ENCODE assay signal across 8 mouse cellular contexts in the genomic region with DNA sequence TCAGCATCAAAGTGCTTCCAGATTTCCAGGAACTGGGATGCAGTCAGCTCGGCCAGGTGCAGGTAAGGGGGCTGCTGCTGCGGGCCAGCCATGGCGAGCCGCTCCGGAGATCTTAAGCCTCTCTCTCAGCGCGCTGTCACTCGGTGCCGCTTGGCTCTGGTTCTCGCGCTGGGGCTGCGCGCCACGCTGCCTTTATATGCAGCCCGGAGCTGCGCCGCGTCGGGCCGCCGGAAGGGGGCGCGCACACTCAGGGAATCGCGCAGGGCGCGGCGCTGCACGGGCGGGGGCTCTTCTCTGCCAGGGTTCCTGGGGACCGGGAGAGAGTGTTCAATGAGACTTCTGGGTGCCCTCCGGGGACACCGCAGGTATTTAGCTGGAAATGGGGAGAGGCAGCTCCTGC. TPM values are rescaled to one million over a fixed set of nuclear protein-coding genes. Genes with fewer than 3 reads are reported as not detected.
A peak's percentile ranks its signal among the peaks of the same experiment; 100 is the strongest.
DNase-seq lines count a peak whose midpoint lies in the region; ATAC-seq and TF ChIP-seq lines count a peak whose summit lies in the region.

Calb2 (minus strand) TSS at position 165 of the 400 bp plus-strand sequence.

- ATAC-seq in granulocyte monocyte progenitor cell, adult 5-6 weeks (replicated peaks; ENCODE audit: poor library complexity, severe bottlenecking), result peak; percentile 81
- peak; percentile 86 for ATAC-seq in neural tube, embryonic 13.5 days (ENCODE audit: low read depth)

- H3K27me3 ChIP-seq in embryonic facial prominence, embryonic 10.5 days (replicated peaks; ENCODE audit: low read depth, poor library complexity, severe bottlenecking), result peaks cover 50% of the 10 kb centered on the region
- no peaks in the 10 kb centered on the region for H3K27me3 ChIP-seq in liver, adult 2 months (ENCODE audit: control insufficient read depth, insufficient read depth, low read length)
- peaks cover 38% of the 10 kb centered on the region for H3K27me3 ChIP-seq in neural tube, embryonic 13.5 days

- H3K9me3 ChIP-seq in embryonic facial prominence, embryonic 10.5 days, result no peaks in the 10 kb centered on the region
- no peaks in the 10 kb centered on the region for H3K9me3 ChIP-seq in neural tube, embryonic 13.5 days

- peaks cover 8% of the 10 kb centered on the region for H3K4me1 ChIP-seq in embryonic facial prominence, embryonic 10.5 days
- no peaks in the 10 kb centered on the region for H3K4me1 ChIP-seq in liver, adult 2 months (ENCODE audit: control insufficient read depth, insufficient read depth, low read length)
- peaks cover 5% of the 10 kb centered on the region; the same call in 1 of the 2 replicates for H3K4me1 ChIP-seq in neural tube, embryonic 13.5 days (replicated peaks)

- H3K9ac ChIP-seq in liver, adult 2 months (ENCODE audit: low read depth, low read length), result no peak within 1 kb of the TSS
- H3K9ac ChIP-seq in neural tube, embryonic 13.5 days, result peak within 1 kb of the TSS; percentile 45

- H3K4me3 ChIP-seq in embryonic facial prominence, embryonic 10.5 days, result peak within 1 kb of the TSS; percentile 46
- no peak within 1 kb of the TSS for H3K4me3 ChIP-seq in liver, adult 2 months (ENCODE audit: insufficient read depth, low read depth, low read length)
- peak within 1 kb of the TSS; percentile 26 for H3K4me3 ChIP-seq in neural tube, embryonic 13.5 days

- peak within 1 kb of the TSS; percentile 48 for H3K4me2 ChIP-seq in neural tube, embryonic 13.5 days

- peak; percentile 41 for TF ChIP-seq CTCF in liver, adult 2 months (IDR thresholded peaks at IDR 0.05; ENCODE audit: low read depth, low read length)

- no peak for TF ChIP-seq POLR2A in liver, adult 2 months (IDR thresholded peaks at IDR 0.05; ENCODE audit: extremely low read depth, insufficient read depth, low read length)

- peak; percentile 10 for DNase-seq in urinary bladder, postnatal 25 days (ENCODE audit: low spot score)
- no peak for DNase-seq in urinary bladder, adult 2 months (ENCODE audit: low spot score)
- DNase-seq in embryonic facial prominence, embryonic 10.5 days (ENCODE audit: low spot score), result peak; percentile 86
- DNase-seq in kidney, postnatal 14 days, result peak; percentile 41
- no peak for DNase-seq in liver, adult 2 months (ENCODE audit: extremely low read depth, low read depth, low spot score)
- peak; percentile 13 to 18 for DNase-seq in thymus, postnatal 36 days

- under 1% methylated on average over 33 of the region's 33 CpGs for WGBS in embryonic facial prominence, embryonic 10.5 days
- WGBS in liver, adult 2 months, result 3% methylated on average over 33 of the region's 33 CpGs
- WGBS in neural tube, embryonic 13.5 days, result under 1% methylated on average over 33 of the region's 33 CpGs

- H3K79me2 ChIP-seq in liver, adult 2 months (ENCODE audit: control insufficient read depth, insufficient read depth, low read length), result no peaks in the 10 kb centered on the region

- H3K27ac ChIP-seq in embryonic facial prominence, embryonic 10.5 days (replicated peaks), result no peak within 1 kb of the TSS
- H3K27ac ChIP-seq in liver, adult 2 months (replicated peaks; ENCODE audit: insufficient read depth, low read depth, low read length), result no peak within 1 kb of the TSS
- H3K27ac ChIP-seq in neural tube, embryonic 13.5 days (replicated peaks), result no peak within 1 kb of the TSS

- H3K36me3 ChIP-seq in embryonic facial prominence, embryonic 10.5 days (replicated peaks), result no peaks in the 10 kb centered on the region
- H3K36me3 ChIP-seq in liver, adult 2 months (ENCODE audit: control insufficient read depth, insufficient read depth, low read length), result no peaks in the 10 kb centered on the region
- no peaks in the 10 kb centered on the region for H3K36me3 ChIP-seq in neural tube, embryonic 13.5 days

RNA-seq across cellular contexts. Expression of gene Calb2, which starts in this region (rescaled TPM):
- 0.07 and 0.11 TPM in 2 replicates for polyA plus RNA-seq in urinary bladder, adult 2 months (2012; rRNA removed)
- 3.3 and 3.7 TPM in 2 replicates for polyA plus RNA-seq in embryonic facial prominence, embryonic 10.5 days (2016; fragmentation: Nextera tagmentation; extraction: Ambion mirVana)
- total RNA-seq in granulocyte monocyte progenitor cell, adult 5-6 weeks (2014; fragmentation: Nextera tagmentation), result not detected in 2 replicates
- not detected in 2 replicates for total RNA-seq in granulocyte monocyte progenitor cell, adult 5-6 weeks (2017)
- not detected in 2 replicates for total RNA-seq in liver, adult 2 months (2014; rRNA removed)
- not detected in 2 replicates for polyA plus RNA-seq in liver, adult 2 months (2012; rRNA removed)
- 16.9 and 22.0 TPM in 2 replicates for polyA plus RNA-seq in neural tube, embryonic 13.5 days (2015; fragmentation: Nextera tagmentation; extraction: Ambion mirVana)

Comparison
In these comparisons a context has a peak if more than half of its experiments do, and no peak if none do; other contexts are left out.
1. DNase-seq: peak in urinary bladder, postnatal 25 days (single experiment), embryonic facial prominence, embryonic 10.5 days (single experiment), kidney, postnatal 14 days (single experiment) and thymus, postnatal 36 days (2 of 2); none in urinary bladder, adult 2 months (single experiment) and liver, adult 2 months (single experiment).
2. Peak in ATAC-seq in granulocyte monocyte progenitor cell, adult 5-6 weeks; RNA of the gene not detected or under 1 TPM.